Mouse (Mus musculus) olfactory bulb, adult 2 months (tissue): ENCODE data around the gene Lrg1. TPM values are rescaled to one million over a fixed set of nuclear protein-coding genes. Genes with fewer than 3 reads are reported as not detected.
"Not testable (repeated sequence)": the region's sequence is repeated elsewhere in the genome, so short reads cannot be mapped to it uniquely, and the experiment has no call there.

ENCODE experiments used
- H3K27ac ChIP-seq: fragments of 200-500 bp; 2 replicates; pipeline ENCODE4 v1.5.1; 2012; ENCODE audit warnings: low read depth, low read length; ENCODE audit not compliant: insufficient read depth
- H3K4me1 ChIP-seq: fragments of 200-500 bp; 2 replicates; pipeline ENCODE4 v1.6.1; 2012; ENCODE audit warnings: low read length; ENCODE audit not compliant: control insufficient read depth, insufficient read depth
- H3K4me3 ChIP-seq: fragments of 200-500 bp; 2 replicates; pipeline ENCODE4 v1.5.1; 2012; ENCODE audit warnings: mild to moderate bottlenecking, low read depth, low read length, moderate library complexity; ENCODE audit not compliant: insufficient read depth
- CTCF ChIP-seq: fragments of 200-500 bp; IDR thresholded peaks from 2 replicates; pipeline ENCODE4 v1.5.1; 2012; ENCODE audit warnings: low read depth, mild to moderate bottlenecking, low read length, moderate library complexity; ENCODE audit not compliant: insufficient read depth
- POLR2A ChIP-seq: fragments of 200-500 bp; IDR thresholded peaks from 2 replicates; pipeline ENCODE4 v1.6.1; 2012; ENCODE audit warnings: mild to moderate bottlenecking, low read depth, low read length, moderate library complexity; ENCODE audit not compliant: insufficient read depth
- WGBS: fragments of 180-500 bp; shearing (Covaris S2); methylation state at CpG from one replicate; pipeline ENCODE4 v1.1.7; 2018; 5-methylcytosine and 5-hydroxymethylcytosine counted together
- polyA plus RNA-seq: library from polyadenylated mRNA; stranded (reverse); fragments of >200 nt; gene quantifications from 2 replicates; pipeline ENCODE4 v1.2.4, GENCODE M21; 2012; ENCODE audit warnings: low replicate concordance; ENCODE audit not compliant: missing spikeins, insufficient read depth, insufficient read length

The Lrg1 gene
- polyA plus RNA-seq, 1 experiment = not detected

DNA sequence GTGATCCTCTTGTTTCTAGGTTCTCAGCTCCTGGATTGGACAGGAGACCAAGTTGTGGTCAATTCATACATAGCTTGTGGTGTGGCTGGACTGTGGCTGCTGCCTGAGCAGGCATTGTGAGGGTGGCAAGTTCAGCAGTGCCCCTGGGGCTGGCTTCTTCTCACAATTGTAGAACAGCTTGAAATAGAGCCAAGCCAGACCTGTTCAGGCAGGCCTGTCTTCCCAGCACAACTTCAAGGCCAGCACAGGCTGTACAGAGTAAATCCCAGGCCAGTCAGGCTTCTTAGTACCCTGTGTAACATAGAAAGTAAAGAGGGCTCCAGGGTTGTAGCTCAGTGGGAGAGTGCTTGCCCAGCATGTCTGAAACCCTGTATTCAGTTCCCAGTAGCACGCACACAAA, 29.0 kb downstream of the Lrg1 start:
- no peak overlapping the region for H3K27ac ChIP-seq

GRCm38 (mm10) chr17:56092312-56092711, 29.5 kb downstream of the Lrg1 start:
- H3K27ac ChIP-seq = no peak overlapping the region
- TF ChIP-seq CTCF (no peak), POLR2A (no peak)
- no peaks in the 10 kb centered on the region for H3K4me1 ChIP-seq
- H3K4me3 ChIP-seq = no peak overlapping the region
- 84% methylated on average over 1 of the region's 1 CpGs for WGBS

More for the DNA sequence above, 29.0 kb downstream of the Lrg1 start:
- Histone ChIP-seq H3K4me3 (no peak overlapping the region), H3K4me1 (no peaks in the 10 kb centered on the region)
- TF ChIP-seq POLR2A = no peak
- TF ChIP-seq CTCF = no peak
- WGBS = 94% methylated on average over 1 of the region's 1 CpGs

- Histone ChIP-seq H3K27ac (no peak overlapping the region), H3K4me3 (peak overlapping the region; percentile 66), H3K4me1 (peaks cover 26% of the 10 kb centered on the region)
- no peak for TF ChIP-seq CTCF
- TF ChIP-seq POLR2A = no peak
- 3% methylated on average over 8 of the region's 8 CpGs for WGBS
Observed at GRCm38 (mm10) chr17:56080781-56081585, 40.8 kb downstream of the Lrg1 start.

- Histone ChIP-seq H3K27ac (no peak overlapping the region), H3K4me1 (peaks cover 26% of the 10 kb centered on the region), H3K4me3 (peak overlapping the region; percentile 66)
- TF ChIP-seq POLR2A (no peak), CTCF (no peak)
- 2% methylated on average over 11 of the region's 11 CpGs for WGBS
Observed at GRCm38 (mm10) chr17:56079921-56080320, 41.9 kb downstream of the Lrg1 start.

- H3K4me3 ChIP-seq = peak within 1 kb of the TSS; percentile 66
- WGBS = under 1% methylated on average over 61 of the region's 61 CpGs
- H3K4me1 ChIP-seq = peaks cover 28% of the 10 kb centered on the region
- no peak within 1 kb of the TSS for H3K27ac ChIP-seq
- TF ChIP-seq CTCF (no peak), POLR2A (peak; percentile 77)
Observed at GRCm38 (mm10) chr17:56078880-56079795, 42.7 kb downstream of the Lrg1 start, which contains the start of gene Hdgfl2. Gene Hdgfl2 (plus strand): TSS chr17:56079634.

- peaks cover 29% of the 10 kb centered on the region for H3K4me1 ChIP-seq
- not testable (repeated sequence) for H3K4me3 ChIP-seq, H3K27ac ChIP-seq
- WGBS = 65% methylated on average over 9 of the region's 9 CpGs
Observed at GRCm38 (mm10) chr17:56078361-56078760, 43.4 kb downstream of the Lrg1 start.

- 85% methylated on average over 5 of the region's 5 CpGs for WGBS
- Histone ChIP-seq H3K27ac (no peak overlapping the region), H3K4me1 (peaks cover 29% of the 10 kb centered on the region), H3K4me3 (no peak overlapping the region)
- TF ChIP-seq CTCF (no peak), POLR2A (no peak)
Observed at GRCm38 (mm10) chr17:56077523-56077922, 44.3 kb downstream of the Lrg1 start.

GRCm38 (mm10) chr17:56074827-56075208, 47.0 kb downstream of the Lrg1 start, which contains the start of gene Ubxn6:
Gene Ubxn6 (minus strand): TSS chr17:56075028.
- peak within 1 kb of the TSS; percentile 91 for H3K4me3 ChIP-seq
- H3K4me1 ChIP-seq = peaks cover 8% of the 10 kb centered on the region
- TF ChIP-seq POLR2A (peak; percentile 72), CTCF (0 out of 2 replicates have a peak, but pooled peaks have one; percentile 19)
- peak within 1 kb of the TSS; percentile 77 for H3K27ac ChIP-seq
- WGBS = under 1% methylated on average over 35 of the region's 35 CpGs

- 9% methylated on average over 22 of the region's 22 CpGs for WGBS
- H3K4me3 ChIP-seq = peak overlapping the region; percentile 91
Observed at GRCm38 (mm10) chr17:56074097-56074826, 47.5 kb downstream of the Lrg1 start.

More at GRCm38 (mm10) chr17:56074097-56074826, 47.5 kb downstream of the Lrg1 start:
- Histone ChIP-seq H3K27ac (peak overlapping the region; percentile 77), H3K4me1 (peaks cover 8% of the 10 kb centered on the region)
- no peak for TF ChIP-seq CTCF
